Mouse (Mus musculus) neutrophil, adult 59 days (primary cell): ENCODE data around the gene Synj2bp. TPM values are rescaled to one million over a fixed set of nuclear protein-coding genes. Genes with fewer than 3 reads are reported as not detected.

Experiments
- total RNA-seq, 2 experiments: library from RNA; stranded (reverse); gene quantifications; 1 replicate in 1 of 2; 2 replicates in 1 of 2; pipeline ENCODE4 v1.2.4; 2023

The Synj2bp gene
- 10 to 100 TPM; 13.3 to 13.5 TPM for total RNA-seq

DNA sequence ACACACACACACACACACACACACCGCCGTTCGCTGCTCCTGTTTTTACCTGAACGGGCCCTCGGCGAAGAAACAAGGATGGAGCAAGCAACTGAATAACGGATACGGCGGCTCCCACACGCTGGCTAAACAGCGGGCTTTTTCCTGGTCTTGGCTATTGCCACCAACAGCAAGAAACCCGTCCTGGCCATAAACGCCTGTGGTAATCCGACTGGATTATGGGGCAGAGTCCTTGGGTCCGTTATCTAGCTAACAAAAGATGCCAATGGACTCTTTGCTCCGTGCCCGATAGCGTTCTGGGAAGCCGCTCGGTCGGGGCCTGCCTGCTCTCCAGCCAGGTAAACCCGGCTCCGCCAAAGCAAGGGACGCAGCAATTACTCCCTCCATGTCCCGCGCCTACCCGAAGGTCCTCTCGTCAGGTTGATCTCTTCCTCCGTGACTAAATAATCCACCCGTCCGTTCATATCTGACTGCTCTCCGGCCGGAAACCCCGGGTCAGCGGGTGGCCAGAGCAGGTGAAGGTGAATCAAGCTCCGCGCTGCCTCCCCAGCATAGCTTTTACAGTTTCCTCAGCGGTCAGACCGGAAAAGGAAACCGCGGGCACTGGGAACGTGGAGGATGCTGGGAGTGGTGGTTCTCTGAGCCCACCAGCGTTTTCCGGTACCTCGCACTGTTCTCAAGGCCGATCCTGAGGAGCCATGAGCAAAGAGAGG is at the start of gene Synj2bp, which contains the start of gene Gm20498:
Synj2bp (minus strand) TSS at position 596 of the 713 bp plus-strand sequence.
Gm20498 (minus strand) TSS at position 590 of the 713 bp plus-strand sequence.

DNA sequence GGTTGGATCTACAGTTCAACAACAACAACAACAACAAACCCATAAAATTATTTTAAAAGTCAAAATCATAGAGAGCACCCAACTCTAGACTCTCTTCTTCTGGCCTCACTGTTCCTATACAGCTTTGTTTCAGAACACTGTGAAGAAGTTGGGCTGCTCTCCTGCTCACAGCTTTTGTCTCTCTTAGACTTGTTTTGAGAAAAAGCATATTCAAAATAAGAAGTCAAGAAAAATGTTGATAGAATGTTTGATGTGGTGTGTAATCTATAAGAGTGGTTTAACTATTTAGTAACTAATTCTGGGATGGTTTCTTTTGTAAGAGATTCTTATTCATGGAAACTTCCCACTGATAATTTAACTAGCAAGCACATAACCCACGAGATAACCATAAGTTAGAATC is 35.7 kb upstream of the Synj2bp start, which contains the start of gene Adam21:
Adam21 (minus strand) TSS at position 101 of the 400 bp plus-strand sequence.

DNA sequence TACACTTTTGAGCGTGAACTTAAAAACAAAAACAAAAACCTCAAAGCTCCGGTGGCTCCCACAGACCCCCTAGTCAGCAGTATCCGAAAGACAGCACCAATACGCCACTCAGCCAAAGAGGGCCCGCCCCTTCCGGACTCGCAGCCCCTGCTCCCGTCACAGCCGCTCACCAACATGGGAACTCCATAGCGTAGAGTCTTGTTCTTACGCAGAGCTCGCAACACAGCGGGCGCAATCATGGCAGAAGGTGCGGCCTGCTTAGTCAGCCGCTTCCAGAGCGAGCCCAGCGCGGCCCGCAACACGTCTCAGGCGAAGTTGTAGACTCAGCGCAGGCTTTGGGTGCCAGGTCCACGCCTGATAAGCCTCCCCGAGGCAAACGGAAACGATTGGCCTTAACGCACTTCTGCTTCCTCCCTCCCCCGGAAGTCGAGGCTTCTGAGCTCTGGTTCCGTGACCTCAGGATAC is 48.0 kb downstream of the Synj2bp start, which contains the start of gene Cox16:
Cox16 (minus strand) TSS at position 401 of the 465 bp plus-strand sequence.

Other genes with a start within 250 kb of the Synj2bp start
- gene Slc8a3, start 199.7 kb downstream of the Synj2bp start, total RNA-seq, result under 1 TPM in 1 of 2 experiments, not detected in 1; 0.11 TPM
- gene Gm4787, start 153.4 kb downstream of the Synj2bp start, total RNA-seq, result under 1 TPM; 0.24 to 0.27 TPM
- gene Adam4, start 111.0 kb downstream of the Synj2bp start, total RNA-seq, result under 1 TPM; 0.64 to 0.93 TPM
- 10 to 100 TPM; 31.0 to 33.8 TPM for gene Cox16, start 47.8 kb downstream of the Synj2bp start, total RNA-seq
- gene Gm20498, start within 50 bp of the Synj2bp start, total RNA-seq, result 10 to 100 TPM; 10.1 to 13.2 TPM
- gene Adam21, start 35.6 kb upstream of the Synj2bp start, total RNA-seq, result not detected
- 10 to 100 TPM; 22.3 to 24.7 TPM for gene Med6, start 62.1 kb upstream of the Synj2bp start, total RNA-seq
- gene Ttc9, start 98.3 kb upstream of the Synj2bp start, total RNA-seq, result not detected
- 10 to 100 TPM; 35.8 to 43.9 TPM for gene Map3k9, start 248.3 kb upstream of the Synj2bp start, total RNA-seq